Mouse (Mus musculus) induced T-regulatory cell, adult 2 months (primary cell): ENCODE results near the gene Hoxd13.
A peak's percentile ranks its signal among the peaks of the same experiment; 100 is the strongest.

Source experiments
- DNase-seq: peaks from one replicate; pipeline ENCODE4 v3.0.0-alpha.2; 2012; ENCODE audit warnings: low read depth

Gene Hoxd13

GRCm38 (mm10) chr2:74667842-74668357 is at the start of gene Hoxd13:
Gene Hoxd13 (plus strand): TSS chr2:74668310.
- no peak for DNase-seq

DNA sequence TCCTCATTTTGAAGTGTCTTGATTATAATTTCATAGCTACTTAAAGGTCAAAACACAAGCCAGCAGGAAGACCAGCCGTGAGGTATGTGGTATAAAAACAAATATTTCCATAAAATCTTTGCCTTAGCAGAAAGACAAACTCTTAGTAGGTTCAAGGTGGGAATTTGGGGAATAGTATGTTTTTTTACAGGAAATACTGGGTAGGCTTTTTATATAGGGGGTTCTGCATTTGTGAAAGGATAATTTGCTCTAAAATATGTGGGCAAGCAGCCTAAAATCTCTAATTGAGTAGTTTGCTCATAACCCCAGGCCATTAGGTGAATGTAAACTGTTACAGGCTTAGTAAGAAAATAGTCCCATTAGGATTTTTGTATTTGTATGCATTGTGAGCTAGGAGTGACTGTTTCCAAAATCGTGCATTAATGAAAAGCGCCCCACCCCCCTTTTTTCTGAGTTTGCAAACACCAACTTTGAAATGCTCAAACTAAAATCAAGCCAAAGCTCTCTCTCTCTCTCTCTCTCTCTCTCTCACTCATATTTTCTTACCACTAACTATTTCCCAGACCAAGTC is 48.3 kb upstream of the Hoxd13 start:
- DNase-seq, result no peak

DNA sequence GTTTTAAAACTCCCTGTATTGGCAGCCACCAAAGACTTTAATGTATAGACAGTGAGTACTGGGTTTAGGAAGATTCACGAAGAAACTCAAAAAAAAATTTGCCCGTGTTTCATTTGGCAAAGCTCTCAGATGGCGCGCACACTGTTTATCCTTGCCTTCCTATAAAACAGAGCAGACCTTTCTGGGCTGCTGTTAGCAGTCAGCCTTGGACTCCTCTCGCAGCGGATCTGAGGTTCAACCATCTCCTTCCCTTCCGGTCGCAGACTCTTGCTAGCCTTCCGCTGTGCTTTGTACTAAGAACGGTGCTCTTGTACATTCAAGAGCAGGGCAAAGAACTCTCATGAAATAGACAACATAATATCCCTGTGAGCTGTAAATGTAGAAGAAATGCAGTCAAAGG is 47.7 kb upstream of the Hoxd13 start:
- DNase-seq, result no peak

DNA sequence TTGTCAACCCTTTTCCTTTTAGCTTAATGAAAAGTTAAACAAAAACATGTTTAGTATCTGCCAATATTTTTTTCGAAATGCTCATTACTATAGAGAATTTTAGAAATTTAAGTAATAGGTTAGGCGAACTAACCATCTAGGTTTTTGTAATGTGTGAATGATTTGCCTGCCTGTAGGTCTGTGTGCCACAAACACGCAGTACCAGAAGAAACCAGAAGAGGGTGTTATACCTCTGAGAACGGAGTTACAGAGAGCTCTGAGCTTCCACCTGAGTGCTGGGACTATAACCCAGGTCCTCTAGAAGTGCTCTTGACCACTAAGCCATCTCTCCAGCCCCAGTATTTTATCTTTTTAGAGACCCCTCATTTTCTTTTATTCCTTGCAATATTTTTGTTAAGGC is 32.7 kb upstream of the Hoxd13 start:
- no peak for DNase-seq

DNA sequence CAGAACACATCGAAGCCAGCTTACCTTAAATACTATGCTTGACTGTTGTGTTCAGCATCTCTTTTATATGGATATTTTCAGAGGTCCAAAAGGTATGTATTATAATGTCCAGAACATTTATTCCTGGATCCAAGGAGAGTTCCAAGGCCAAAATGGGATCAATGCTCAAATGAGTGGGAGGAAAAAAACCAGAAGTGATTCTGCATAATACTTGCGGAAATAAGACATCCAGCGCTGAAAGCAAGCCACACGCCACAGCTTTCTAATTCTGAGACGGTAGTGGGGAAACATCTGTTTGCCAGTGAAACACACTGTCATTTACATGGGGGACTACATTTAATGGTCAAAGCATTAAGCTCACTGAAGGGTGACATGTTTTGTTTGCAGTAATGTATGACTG is 25.7 kb upstream of the Hoxd13 start:
- no peak for DNase-seq

GRCm38 (mm10) chr2:74645631-74646030 is 22.5 kb upstream of the Hoxd13 start:
- no peak for DNase-seq

DNA sequence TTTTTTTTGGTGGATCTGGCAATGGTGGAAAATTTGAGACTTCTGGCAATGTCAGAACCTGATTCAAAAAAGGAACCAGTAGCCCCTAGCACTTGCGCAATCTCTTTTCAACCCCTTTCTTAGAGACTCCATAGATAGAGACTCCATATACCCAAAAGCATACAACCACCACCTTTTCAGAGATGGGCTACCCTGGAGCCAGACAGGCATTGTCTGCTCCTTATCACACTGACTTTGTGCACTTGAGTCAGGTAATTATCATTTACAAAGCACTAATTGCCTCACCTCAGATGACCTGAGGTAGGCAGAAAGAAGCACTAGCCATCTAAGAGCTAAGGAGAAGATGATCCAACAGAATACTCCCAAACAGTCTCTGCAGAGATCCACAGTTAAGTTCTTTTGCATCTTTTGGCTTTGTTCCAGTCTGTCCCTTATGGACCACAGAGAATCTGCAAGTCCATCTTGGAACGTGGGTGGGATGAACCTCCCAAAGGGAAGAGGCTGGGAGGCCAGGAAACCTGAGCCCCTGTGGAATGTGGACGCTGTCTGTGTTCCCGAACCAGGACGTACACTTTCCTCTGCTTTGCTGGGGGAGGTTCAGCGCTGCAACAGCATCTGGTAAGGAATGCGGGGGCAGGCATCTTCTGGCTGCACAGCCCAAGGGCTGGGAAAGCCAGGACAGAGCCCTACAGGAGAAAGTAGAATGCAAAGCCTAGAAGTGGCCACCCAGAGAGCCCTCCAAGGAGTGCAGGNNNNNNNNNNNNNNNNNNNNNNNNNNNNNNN is 20.8 kb upstream of the Hoxd13 start:
- no peak for DNase-seq

DNA sequence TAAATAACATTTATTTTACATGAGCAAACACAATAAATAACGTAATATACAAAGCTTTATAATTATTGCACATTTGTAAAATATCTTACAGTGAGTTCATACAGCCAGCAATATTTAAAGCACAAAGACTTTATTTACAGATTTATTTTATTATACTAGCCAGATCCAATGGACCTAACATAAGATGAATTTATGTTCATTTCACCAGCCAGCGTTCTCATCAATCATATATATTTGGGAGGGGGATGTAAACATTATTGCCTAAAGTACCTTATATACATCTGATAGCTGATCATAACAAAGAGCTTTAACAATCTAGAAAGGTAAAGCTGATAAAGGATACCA is 15.1 kb upstream of the Hoxd13 start:
- no peak for DNase-seq

DNA sequence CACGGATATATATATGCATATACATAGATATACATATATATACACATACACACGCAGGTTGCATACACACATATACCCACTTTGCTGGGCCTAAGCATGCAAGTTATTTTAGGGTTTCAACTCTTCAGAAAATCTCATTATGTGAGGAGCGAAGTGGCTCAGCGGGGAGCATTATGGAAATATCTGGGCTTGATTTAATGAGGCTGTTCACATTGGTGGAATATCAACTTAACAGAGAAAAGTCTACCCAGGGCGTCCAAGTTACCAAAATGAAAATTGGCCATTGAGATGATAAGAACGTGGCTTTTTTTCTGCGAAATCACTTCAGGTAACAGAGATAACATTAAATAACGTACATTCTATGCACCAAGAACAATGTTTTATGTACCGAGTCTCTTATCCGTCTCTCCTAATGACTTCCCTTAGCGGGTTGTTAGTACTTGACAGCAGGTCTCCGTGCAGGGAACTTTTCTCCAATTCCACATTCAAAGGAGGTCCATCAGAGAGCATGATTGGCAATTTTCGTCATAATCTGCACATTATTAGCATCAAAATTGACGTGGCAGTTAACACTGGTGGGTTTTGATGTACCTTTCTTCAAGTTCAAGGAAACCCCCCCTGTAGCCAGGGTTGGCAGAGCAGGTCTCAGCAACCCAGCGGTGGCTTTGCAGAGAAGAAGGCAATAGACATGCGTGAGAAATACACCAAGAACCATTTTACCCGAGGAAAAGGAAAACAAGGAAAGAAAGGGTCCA is 14.2 kb upstream of the Hoxd13 start:
- DNase-seq, result no peak

- DNase-seq, result no peak
Measured at GRCm38 (mm10) chr2:74654743-74655419, 13.2 kb upstream of the Hoxd13 start.

- no peak for DNase-seq
Measured at GRCm38 (mm10) chr2:74655420-74655781, 12.7 kb upstream of the Hoxd13 start.

- DNase-seq, result peak; percentile 56
Measured at GRCm38 (mm10) chr2:74655821-74656631, 12.1 kb upstream of the Hoxd13 start.

GRCm38 (mm10) chr2:74656632-74657021 is 11.5 kb upstream of the Hoxd13 start:
- no peak for DNase-seq

GRCm38 (mm10) chr2:74657251-74658023 is 10.7 kb upstream of the Hoxd13 start:
- DNase-seq, result peak; percentile 43

DNA sequence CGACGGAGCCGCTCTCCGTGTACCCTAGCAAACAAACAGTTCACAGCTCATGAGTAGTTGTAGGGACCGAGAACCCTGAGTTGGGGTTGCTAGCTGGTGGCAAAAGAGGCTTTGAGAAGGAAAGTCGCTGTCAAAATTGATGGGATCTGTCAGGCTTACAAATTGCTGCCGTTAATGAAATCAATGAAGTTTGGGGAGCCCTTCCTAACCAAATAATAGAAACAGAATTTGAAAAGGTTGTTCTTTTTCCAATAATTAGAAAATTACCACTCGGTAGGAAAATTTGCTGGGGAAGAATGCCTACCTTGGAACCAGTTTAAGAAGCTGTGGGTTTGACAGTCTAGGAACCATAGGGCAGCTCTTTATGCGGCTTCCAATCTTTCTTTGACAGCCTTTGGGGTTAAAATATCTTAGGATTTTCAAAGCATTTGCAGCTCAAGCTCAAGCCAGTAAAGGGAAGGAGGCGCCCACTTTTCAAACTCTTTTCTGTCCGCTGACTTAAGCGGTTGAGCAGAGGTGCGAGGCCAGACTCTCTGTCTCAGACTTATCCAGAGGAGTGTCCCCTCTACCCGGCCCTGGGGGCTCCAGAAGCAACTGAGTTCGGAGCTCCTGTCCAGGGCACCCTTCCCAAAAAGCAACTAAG is 10.0 kb upstream of the Hoxd13 start:
- DNase-seq, result no peak

DNA sequence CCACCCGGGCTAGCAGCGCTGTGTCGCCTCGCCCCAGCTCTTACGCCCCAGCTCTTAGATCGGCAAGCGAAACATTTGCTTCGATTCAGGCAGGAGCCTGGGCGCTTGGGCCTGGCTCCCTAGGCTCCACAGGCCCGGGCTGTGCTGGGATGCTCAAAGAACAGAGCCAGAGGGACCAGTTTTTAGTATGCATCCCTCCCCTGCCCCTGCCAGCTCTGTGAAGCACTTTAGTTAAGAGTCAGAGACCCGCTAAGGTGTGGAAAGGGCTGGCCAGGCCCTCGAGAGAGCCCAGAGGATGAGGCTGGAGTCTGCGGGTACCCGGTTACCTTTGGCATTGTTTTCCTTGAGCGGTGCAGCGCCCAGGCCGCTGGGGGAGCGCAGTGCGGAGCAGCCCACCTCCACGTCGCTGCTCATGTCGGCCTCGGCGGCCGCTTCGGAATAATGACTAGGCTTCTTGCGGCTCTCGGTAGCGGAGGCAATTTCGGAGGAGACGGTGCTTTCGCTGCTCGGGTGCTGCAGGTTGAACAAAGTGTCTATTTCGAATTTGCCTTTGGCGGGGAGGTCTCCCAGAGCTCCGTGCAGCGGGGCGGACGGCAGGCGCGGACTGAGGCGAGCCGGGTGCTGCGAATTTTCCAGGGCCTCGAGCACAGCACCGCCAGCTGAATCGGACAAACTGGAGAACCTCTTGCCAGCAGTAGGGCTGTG is 9.3 kb upstream of the Hoxd13 start:
- DNase-seq, result no peak

GRCm38 (mm10) chr2:74659507-74660005 is 8.6 kb upstream of the Hoxd13 start, which contains the start of gene Evx2:
Gene Evx2 (minus strand): TSS chr2:74659557.
- no peak for DNase-seq

DNA sequence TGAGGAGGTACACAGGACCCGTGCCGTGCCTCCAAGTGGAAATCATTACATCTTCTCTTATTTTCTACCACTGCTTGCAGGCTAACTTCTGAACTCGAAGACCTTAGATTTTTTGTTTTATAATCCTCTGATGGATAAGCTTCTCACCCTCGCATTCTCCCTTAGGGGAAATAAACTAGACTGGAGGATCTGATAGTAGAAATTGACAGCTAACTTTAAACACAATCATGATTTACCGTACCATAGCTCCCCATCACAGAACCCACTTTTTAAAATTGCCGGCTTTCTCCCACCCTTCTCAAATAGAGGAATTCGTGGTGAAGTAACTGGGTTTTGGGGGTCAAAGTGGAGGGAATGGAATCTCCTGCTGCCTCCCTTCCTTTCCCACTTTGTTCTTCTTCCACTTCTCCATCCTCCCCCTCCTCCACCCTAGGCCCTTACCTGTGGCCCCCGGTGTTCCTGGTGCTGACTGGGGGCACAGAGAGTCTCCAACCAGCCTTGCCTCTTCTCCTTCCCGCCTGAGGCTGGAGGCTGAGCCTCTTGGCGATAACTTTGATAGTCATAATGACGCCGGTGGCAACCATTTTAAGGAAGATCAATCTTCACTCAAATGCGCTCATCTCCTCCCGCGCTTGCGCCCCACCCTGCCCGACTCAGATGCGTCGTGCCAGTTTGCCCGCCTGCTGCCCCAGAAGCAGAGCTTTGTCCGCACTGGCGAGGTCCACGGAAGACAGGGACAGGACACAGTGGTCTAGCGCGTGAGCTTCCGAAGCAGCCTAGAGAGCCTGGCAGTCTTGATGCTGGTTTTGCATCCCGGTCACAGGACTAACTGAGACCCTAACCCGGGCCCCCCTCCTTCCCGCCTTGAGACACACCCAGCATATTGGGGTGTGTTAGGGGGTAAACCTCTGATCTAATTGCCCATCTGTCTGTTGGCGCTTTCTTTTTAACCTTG is 7.4 kb upstream of the Hoxd13 start:
- DNase-seq, result no peak
